In genomic region chr14:122196851-122197250, GRCm38 (mm10) we compare ENCODE assay signal across 16 mouse cellular contexts. TPM values are rescaled to one million over a fixed set of nuclear protein-coding genes. Genes with fewer than 3 reads are reported as not detected.
DNase-seq lines count a peak whose midpoint lies in the region.
"Had no signal": no experiment of that assay in that cellular context is flagged by ENCODE, and none has a peak within 500 bp of the region (broad histone marks: within the 10 kb centered on the region; RNA-seq: fewer than 3 reads in every experiment).

No protein-coding gene starts in this region.

- H3K27me3 ChIP-seq in midbrain, embryonic 10.5 days (ENCODE audit: low read depth, poor library complexity, severe bottlenecking) = no peaks in the 10 kb centered on the region
- H3K27me3 ChIP-seq: embryonic facial prominence, embryonic 12.5 days; forebrain, embryonic 13.5 days; forebrain, embryonic 15.5 days had no signal

- peak; percentile 50 for DNase-seq in adrenal gland, adult 2 months
- DNase-seq in adrenal gland, adult 8-10 months = no peak
- peak; percentile 27 for DNase-seq in adrenal gland, postnatal 14 days
- peak; percentile 28 to 50 for DNase-seq in adrenal gland, postnatal 36 days
- no peak for DNase-seq in midbrain, embryonic 10.5 days (ENCODE audit: low spot score)
- DNase-seq: cerebellum, adult 11 months; cerebellum, adult 18-20 months; cerebellum, adult 8-10 months; cerebellum, adult 9-11 months; cerebellum, postnatal 14 days; cerebellum, postnatal 36 days; forebrain, postnatal 0 days had no signal

- no peak overlapping the region for H3K4me3 ChIP-seq in midbrain, embryonic 10.5 days
- H3K4me3 ChIP-seq: embryonic facial prominence, embryonic 10.5 days; embryonic facial prominence, embryonic 12.5 days; forebrain, embryonic 13.5 days; forebrain, embryonic 15.5 days had no signal

- 89% methylated on average over 6 of the region's 6 CpGs for WGBS in midbrain, embryonic 10.5 days

- no peaks in the 10 kb centered on the region; the same call in 1 of the 2 replicates for H3K4me1 ChIP-seq in midbrain, embryonic 10.5 days
- H3K4me1 ChIP-seq: embryonic facial prominence, embryonic 12.5 days; forebrain, embryonic 13.5 days; forebrain, embryonic 15.5 days had no signal

- no peaks in the 10 kb centered on the region; the same call in 1 of the 2 replicates for H3K9me3 ChIP-seq in midbrain, embryonic 10.5 days (replicated peaks)
- H3K9me3 ChIP-seq: embryonic facial prominence, embryonic 12.5 days; forebrain, embryonic 15.5 days had no signal

- no peaks in the 10 kb centered on the region for H3K36me3 ChIP-seq in midbrain, embryonic 10.5 days
- H3K36me3 ChIP-seq: embryonic facial prominence, embryonic 12.5 days; forebrain, embryonic 15.5 days had no signal

- no peak overlapping the region for H3K27ac ChIP-seq in midbrain, embryonic 10.5 days (replicated peaks)
- H3K27ac ChIP-seq: embryonic facial prominence, embryonic 12.5 days; forebrain, embryonic 13.5 days; forebrain, embryonic 15.5 days had no signal

RNA-seq across cellular contexts. Expression of gene Clybl, which starts 15.3 kb away (rescaled TPM):
- 100 to 1,000 TPM in 1 of 2 experiments, 10 to 100 TPM in 1; 96.5 to 104 TPM for total RNA-seq in adrenal gland, adult 2 months (2021)
- polyA plus RNA-seq in adrenal gland, adult 2 months (2012; rRNA removed) = 4.4 and 5.3 TPM in 2 replicates
- total RNA-seq in adrenal gland, adult 8-10 months (2022) = 10 to 100 TPM; 49.7 to 81.2 (median 66.3) TPM
- total RNA-seq in adrenal gland, postnatal 14 days (2021) = 104 and 111 TPM in 2 replicates
- total RNA-seq in adrenal gland, postnatal 36 days (2021) = 10 to 100 TPM; 82.2 to 85.6 TPM
- 27.5 and 29.1 TPM in 2 replicates for polyA plus RNA-seq in midbrain, embryonic 10.5 days (2016; fragmentation: Nextera tagmentation; extraction: Ambion mirVana)

Comparison
In these comparisons a context has a peak if more than half of its experiments do, and no peak if none do; other contexts are left out.
1. DNase-seq: peak in adrenal gland, adult 2 months (single experiment), adrenal gland, postnatal 14 days (single experiment) and adrenal gland, postnatal 36 days (2 of 2); none in adrenal gland, adult 8-10 months (single experiment) and midbrain, embryonic 10.5 days (single experiment).